Mouse (Mus musculus): ENCODE measurements around the gene Zcchc9. TPM values are rescaled to one million over a fixed set of nuclear protein-coding genes. Genes with fewer than 3 reads are reported as not detected.
"Not testable (repeated sequence)": the region's sequence is repeated elsewhere in the genome, so short reads cannot be mapped to it uniquely, and the experiment has no call there.

Gene Zcchc9
- polyA plus RNA-seq (2015; fragmentation: Nextera tagmentation; extraction: Ambion mirVana): 23.5 and 35.6 TPM in 2 replicates

DNA sequence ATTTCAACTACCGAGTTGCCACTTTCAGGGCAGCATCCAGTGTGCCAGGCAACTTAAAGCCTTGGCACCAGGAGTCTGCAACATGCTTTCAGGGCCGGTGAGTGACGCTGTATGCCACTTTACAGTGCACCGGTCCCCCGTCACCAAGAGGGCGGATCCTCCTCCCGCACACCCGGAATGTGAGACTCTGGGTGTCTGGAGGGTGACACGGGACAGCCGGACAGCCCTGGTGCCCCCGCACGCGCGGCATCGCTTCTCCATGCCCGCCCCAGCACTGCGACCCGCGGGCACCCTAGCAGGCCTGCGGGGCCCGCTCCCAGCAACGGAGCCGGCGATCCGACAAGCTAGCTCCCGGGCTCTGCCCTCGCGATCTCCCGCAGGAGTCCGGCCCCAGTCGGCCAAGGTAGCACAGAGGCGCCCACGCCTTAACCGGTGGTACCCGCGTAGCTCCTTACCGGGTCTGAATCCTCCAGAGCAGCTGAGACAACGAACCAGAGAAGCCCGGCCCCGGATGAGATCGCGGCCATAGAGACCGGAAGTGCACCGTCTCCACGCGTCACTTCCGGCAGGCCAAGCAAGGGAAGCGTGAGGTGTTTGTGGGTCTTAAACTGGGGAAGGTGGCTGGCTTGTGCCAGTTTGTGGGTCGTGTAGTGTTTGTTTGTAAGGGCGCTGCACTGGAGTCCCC lies at the start of gene Zcchc9:
Zcchc9 (minus strand) TSS at position 551 of the 685 bp plus-strand sequence.
- DNase-seq (ENCODE audit: low spot score): peak; percentile 94

DNA sequence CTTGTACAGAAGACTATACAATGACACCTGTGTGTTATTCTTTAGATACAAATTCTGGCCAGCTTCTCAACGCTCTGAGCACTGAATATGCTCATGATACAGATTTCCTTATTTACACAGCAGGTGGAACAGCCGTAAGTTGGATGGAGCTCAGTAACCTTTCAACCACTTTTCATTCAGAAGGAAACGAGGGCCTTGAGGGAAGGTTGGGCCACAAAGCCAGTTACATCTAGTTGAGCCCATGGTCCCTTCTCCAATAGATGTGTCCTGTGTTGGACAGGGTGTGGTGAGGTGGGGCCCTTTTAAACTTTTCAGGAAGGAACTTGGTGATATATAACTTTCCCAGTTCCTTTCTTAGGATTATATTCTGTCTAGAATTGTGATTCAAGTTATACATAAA lies 46.9 kb upstream of the Zcchc9 start:
- DNase-seq (ENCODE audit: low spot score): no peak

DNA sequence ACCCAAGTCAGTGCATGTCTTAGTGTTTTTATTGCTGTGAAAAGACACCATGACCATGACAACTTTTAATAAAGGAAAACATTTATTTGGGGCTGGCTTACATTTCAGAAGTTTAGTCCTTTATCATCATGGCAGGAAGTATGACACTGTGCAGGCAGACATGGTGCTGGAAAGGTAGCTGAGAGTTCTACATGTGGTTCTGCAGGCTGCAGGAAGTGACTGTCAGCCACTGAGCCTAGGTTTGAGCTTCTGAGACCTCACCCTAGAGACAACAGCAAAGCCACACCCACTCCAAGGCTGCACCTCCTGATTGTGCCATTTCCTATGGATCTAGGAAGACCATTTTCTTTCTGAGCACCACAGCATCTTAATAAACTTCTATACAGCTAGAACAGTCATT lies 20.4 kb upstream of the Zcchc9 start:
- DNase-seq (ENCODE audit: low spot score): no peak

DNA sequence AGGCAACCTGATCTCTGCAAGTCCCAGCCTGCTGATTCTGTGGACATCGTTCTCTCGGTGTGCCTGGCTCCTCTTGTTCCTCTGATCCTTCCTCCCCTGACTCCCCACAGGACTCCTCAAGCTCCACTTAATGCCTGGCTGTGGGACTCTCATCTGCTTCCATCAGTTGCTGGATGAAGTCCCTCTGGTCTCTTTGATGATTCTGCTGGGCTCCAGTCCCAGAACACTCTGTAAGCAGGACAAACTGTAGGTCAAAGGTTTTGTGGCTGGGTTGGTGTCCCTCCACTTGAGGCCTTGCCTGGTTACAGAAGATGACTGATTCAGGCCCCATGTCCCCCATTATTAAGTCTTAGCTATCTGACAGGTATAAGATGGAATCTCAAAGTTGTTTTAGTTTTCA lies 18.6 kb upstream of the Zcchc9 start:
- DNase-seq (ENCODE audit: low spot score): no peak

DNA sequence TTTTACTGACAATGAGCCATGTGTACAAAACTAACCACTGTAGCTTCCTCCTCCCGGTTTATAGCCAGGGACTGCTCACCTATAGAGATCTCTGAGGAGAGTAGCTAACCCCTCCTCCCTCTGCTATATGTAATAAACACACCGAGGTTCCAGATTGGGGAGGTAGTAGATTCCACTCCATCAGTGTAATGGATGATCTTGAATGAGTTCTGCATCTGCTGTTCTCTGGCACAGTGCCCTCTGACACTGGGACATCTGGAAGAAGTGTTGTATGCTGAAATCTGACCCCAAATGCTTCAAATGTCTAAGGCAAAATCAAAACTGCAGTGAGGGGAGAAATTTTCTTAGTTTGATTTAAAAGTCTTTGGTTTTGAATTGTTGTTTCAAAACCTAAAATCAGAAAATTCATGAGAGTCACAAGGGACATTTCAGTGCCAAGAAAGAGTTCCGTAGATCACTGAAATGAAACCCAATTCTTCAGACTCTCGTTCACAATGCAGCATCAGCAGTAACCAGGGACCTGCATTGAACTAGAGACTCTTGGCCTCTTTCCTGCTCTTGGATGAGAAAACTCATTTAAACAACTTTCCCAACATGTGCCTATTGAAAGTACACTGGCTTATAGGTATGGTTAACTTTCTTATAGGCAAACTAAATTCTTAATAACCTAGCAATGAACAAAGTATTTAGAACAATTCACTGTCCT lies 17.5 kb upstream of the Zcchc9 start:
- DNase-seq (ENCODE audit: low spot score): no peak

DNA sequence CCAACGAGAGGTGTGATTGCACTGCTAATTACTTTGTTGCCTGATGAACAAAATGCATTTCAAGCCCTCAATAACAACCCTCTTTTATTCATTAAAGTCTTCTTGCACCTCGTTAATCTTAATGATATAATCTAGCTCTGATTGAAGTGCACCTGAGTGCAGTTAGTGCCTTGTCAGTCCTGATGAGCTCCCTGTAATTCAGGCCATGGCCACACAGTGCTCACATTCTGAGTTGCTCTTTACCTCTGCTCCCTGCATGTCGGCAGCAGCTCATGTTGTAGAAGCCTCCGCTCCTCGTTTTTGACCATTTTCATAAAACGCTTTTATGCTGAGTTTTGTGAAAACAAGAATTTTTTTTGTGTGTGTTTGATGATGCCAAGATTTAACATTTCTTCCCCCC lies 16.2 kb upstream of the Zcchc9 start:
- DNase-seq (ENCODE audit: low spot score): no peak

DNA sequence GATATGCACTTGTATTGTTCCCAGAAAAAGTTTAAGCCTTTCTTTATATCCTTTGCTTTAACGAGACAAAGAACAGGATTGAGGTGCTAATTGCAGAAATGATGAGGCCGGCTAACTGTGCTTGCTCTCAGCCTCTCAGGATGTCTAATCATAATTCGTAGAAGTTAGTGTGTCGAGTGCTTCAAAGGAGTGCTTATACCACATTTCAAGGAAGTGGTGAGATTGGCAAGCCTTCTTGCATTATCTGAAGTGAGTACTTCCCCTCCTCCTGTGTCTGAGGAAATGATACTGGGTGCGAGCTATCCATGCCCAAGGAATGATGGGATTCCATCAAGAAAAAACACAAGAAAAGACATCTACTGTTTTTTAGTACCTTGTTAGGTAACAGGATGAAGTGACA lies 7.2 kb upstream of the Zcchc9 start:
- DNase-seq (ENCODE audit: low spot score): no peak

DNA sequence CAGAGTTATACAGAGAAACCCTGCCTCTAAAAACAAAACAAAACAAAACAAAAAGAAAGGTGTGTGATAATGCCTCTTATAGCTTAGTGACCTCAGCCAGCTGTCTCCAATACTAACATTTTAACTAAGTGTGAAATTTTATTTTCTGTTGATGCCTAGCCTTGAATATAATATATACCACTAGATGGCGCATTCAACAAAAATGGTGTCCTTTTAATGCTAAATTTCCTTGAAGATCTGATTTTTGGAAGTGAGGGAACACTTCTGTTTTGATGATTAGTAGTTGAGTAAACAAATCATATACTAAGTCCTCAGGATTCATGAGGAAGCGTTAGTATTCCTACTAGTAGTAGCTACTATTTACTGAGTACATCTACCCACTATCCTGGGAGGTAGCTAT lies 2.0 kb upstream of the Zcchc9 start:
- peak; percentile 51 for DNase-seq (ENCODE audit: low spot score)

DNA sequence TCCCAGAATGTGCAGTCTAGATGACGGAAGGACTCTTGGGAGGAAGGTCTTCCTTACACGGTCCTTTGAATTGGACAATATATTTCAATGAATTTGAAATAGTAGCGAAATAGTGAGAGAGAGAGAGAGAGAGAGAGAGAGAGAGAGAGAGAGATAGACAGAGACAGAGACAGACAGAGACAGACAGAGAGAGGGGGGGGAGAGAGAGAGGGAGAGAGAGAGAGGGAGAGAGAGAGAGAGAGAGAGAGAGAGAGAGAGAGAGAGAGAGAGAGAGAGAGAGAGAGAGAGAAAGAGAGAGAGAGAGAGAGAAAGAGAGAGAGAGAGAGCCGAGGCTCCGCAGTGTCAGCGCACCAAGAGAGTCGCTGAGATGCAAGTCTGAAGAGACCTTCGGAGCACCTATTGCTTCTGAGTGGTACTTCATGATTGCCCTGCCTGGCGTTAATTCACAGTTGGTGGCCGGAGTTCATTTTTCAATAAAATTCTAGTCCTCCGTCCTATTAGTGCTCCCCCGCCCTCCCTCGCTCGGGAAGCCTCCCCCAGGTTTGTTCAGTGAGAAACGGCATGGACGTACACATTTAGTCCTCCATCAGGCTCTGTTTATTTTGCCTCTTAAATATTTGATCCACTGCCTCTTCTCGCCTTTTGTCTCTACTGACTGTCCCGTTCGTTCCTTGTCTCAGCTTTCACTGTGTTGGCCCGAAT lies 520 bp upstream of the Zcchc9 start:
- DNase-seq (ENCODE audit: low spot score): peak; percentile 12

DNA sequence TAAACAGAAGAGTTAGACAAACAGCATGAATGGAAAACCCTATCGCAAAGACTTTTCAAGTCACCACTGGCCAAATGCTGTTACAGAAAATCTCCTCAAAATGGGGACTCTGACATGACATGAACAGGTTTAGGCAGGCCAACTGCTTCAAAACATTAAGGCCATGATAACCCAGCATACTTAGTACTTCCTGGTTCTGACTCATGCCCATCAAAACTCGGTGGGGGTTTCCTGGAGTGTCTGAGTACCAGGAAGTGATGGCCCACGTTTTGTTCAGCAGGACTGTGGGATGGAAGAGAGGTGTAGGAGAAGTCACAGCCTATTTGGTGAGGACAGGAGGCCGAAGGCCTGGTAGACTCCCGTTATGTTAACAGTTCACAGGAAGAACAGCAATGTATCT lies 5.8 kb downstream of the Zcchc9 start:
- no peak for DNase-seq (ENCODE audit: low spot score)

DNA sequence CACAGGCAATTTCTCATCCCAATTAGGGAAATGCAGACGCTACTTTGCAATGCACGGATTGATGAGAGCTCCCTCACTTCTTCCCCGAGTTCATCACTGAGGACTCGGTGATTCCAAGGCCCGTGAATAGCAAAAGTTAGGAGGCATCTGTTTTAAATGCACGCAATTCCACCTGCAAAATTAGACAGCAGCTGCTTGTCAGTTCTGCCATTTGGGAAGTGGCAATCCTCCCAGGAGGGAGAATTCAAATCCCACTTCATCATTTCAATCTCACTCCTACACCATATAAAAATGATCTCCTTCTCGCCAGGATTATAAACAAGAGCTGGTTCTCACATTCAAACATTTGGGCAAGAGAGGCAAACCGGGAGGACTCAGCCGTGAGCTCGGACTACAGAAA lies 10.1 kb downstream of the Zcchc9 start:
- DNase-seq (ENCODE audit: low spot score): no peak

DNA sequence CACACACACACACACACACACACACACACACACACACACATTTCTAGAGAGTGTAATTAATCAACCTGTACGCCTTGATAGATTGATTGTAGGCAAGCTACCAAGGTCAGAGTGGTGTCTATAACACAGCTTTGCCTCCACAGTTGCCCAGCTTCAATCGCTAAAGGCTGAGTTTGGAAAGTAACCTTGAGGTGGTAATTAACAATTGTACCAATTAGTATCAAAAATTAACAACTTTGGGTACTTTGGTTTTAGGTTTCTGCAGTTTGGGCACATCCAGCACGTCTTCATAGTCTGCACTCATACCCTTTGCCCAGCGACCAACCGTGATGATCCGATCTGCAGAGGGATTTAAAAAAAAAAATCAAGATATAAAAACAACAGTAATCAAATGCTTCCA lies 10.6 kb downstream of the Zcchc9 start:
- DNase-seq (ENCODE audit: low spot score): no peak

DNA sequence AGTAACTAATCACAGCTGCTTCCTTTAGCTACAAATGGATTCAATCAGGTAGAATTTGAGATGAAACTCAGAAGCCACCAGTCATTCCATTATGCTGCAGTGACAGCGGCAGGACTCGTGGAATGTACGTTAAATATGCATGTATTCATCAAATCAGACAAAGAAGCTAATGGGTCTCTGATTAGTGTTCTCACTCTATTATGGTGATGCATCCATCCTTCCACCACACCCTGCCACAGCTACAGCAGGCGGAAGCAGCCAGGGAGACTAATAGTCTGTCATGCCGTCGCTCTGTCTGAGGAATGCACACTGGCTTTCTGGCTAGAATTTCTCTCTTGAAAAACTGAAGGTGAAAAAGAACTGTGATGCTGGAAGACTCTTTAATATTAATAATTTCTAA lies 11.5 kb downstream of the Zcchc9 start:
- DNase-seq (ENCODE audit: low spot score): no peak

DNA sequence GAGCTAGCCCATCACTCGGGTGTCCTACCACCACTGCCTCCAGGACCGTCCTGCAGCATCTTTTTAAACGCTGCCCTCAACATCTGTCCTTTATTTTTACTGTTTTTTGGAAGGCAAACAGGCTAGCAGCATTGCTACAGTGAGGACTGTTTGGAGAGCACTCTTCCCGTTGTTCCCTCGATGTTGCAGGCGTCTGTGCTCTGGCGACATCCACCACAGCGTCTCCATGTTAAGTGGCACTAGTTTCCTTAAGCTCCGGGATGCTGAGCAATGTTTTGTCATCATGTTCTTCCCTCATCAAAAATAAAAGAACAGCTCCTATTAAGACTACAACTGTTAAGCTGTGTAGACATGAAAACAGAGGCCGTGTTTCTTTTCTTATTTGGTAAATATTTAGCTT lies 11.9 kb downstream of the Zcchc9 start:
- no peak for DNase-seq (ENCODE audit: low spot score)

DNA sequence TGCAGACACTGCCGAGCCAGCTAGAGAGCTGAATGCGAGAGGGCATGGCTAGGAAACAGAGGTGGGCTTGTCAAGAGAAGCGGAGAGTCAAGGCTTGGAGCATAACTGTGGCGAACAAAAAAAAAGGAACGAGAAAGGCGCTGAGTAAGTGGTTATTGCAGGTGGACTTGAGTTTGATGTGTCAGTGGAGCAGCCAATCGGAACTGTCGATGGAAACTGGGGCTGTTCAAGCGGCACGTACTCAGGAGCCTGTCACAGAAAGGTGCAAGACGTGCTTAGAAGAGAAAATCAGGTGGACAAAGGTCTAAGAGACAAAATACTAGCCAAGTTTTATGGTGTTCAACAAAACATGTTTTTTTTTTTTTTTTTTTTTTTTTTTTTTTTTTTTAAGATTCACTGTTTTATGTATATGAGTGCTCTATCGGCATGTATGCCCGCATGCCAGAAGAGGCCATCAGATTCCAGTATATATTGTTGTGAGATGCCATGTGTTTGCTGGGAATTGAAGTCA lies 12.5 kb downstream of the Zcchc9 start:
- no peak for DNase-seq (ENCODE audit: low spot score)

DNA sequence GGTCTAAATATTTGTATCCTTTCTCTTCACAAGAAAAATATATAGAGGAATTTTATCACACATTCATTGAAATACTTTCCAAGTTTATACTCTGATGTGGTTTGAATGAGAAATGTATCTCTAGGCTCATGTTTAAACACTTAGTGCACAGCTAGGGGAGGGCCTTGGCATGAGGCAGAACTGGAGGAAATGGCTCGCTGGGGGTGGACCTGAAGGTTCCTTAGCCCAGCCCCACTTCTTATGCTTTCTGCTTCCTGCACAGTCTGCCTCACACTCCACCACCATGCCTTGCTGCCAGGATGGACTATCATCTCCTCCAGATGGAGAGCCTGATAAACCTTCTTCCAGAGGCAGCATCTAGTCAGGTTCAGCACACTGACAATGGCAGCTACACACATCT lies 15.5 kb downstream of the Zcchc9 start:
- no peak for DNase-seq (ENCODE audit: low spot score)

DNA sequence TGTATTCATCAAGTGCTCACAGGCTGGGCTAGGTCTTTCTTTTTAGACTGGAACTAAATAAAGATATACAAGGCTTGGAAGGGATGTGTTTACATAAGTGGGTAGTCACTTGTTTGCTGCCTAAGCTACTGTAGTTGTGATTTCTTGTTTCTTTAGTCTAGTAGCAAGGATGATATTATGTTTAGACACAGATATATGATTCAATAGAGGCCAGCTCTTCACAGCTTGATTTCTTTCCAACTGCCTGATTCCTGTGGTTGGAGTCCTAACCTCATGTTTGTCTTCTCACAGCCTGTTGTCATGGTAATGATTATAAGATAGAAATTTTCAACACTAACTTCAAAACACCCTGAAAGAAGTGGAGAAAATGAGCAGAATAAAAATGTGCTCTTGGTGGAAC lies 27.6 kb downstream of the Zcchc9 start:
- DNase-seq (ENCODE audit: low spot score): no peak

DNA sequence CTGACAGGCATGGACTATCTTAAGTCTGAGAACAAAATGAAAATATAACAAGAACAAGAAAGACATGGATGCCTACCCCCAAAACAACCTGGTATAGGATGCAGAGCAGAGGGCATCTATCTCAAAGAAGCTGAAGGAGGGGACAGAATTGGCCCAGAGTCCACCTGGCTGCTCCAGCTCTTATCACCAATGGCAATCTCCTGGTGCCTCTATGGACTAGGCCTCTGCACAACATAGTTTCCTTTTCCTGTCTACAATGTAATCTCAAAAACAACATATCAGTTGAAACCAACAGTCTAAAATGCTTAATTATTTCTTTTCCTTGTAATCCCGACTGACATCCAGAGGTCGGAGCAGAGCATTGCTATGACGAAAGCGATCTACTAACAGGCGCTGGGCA lies 29.4 kb downstream of the Zcchc9 start:
- no peak for DNase-seq (ENCODE audit: low spot score)

DNA sequence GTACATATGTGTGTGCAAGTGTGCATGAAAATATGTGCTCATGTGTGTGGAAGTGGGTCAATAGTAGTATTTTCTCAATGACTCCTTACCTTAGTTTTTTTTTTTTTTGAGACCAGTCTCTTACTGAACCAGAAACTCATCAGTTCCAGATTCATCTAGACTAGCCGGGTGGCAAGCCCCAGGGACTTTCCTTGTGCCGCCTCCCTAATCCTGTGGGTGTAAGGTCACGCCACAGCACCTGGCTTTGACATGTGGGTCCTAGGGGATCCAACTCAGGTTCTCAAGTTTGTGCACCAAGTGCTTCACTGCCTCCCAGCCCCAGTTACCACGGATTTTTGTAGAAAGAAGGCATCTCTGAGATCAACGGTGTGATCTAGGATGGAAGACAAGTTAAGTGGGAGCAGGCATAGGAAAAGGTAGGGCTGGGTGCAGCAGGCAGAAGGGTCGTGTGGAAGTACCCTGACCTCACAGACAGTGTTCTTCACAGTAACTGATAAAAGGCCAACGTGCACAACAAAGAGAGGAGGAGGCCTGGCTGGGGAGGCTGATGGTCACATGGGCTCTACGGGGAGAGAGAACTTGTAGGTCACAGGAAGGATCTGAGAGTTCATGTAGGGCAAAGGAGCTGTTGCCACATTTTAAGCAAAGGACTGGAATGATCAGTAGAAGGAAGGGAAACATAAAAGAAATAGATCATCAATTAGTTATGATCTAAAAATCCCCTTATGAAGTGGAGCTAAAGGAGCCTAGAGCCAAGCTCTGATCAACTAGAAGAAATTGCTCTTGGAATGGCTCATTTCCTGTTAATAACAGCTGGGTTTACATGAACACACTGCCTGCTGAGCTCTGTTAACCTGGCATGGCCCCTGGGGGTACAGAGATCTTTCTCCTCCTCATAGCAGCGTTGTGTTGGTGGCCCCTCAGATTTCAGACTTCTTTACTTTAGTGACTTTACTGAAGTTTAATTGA lies 38.5 kb downstream of the Zcchc9 start:
- DNase-seq (ENCODE audit: low spot score): no peak

DNA sequence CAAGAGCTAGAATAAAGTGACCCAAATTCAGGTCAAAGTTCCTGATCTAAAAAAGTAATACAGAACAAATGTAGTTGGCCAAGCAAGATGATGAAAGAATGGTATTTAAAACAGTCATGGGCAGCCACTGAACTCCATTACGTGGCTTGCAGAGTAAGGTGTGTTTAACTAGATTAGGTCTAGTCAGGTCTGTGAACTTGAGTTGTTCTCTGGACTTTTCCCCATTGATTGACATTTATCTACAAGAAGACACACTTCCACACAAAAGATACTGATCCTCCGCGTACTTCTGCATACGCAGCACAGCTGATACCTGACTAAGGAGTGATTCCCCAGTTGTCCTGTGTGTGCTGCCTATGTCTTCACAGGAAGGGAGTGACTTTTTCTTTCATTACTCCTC lies 41.9 kb downstream of the Zcchc9 start:
- DNase-seq (ENCODE audit: low spot score): no peak

DNA sequence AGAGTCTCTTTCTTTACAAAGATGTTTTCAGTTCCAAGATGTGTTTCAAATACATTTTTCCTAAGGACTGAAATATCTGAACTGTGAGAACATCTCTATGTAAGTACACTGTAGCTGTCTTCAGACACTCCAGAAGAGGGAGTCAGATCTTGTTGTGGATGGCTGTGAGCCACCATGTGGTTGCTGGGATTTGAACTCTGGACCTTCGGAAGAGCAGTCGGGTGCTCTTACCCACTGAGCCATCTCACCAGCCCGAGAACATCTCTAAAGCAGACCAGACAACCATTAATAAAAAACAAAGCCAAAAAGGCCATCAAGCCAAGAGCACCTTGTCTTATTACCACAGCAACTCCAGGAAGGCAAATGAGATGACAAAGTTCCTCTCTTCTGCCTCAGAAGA lies 43.9 kb downstream of the Zcchc9 start:
- not testable (repeated sequence) for DNase-seq (ENCODE audit: low spot score)
